Mouse (Mus musculus) limb, embryonic 11.5 days (tissue): ENCODE results near the gene Acot4. TPM values are rescaled to one million over a fixed set of nuclear protein-coding genes. Genes with fewer than 3 reads are reported as not detected.
A peak's percentile ranks its signal among the peaks of the same experiment; 100 is the strongest.
"Not testable (repeated sequence)": the region's sequence is repeated elsewhere in the genome, so short reads cannot be mapped to it uniquely, and the experiment has no call there.

Experiments used
- ATAC-seq: fragments of 200-750 bp; cut with Nextera tagmentation; 2 replicates; pipeline ENCODE4 v1.8.0; 2017; ENCODE audit warnings: low read depth; ENCODE audit not compliant: insufficient number of reproducible peaks, low FRiP score, low TSS enrichment
- DNase-seq: peaks from one replicate; pipeline ENCODE4 v3.0.0-alpha.2; 2015; ENCODE audit warnings: low spot score
- H3K27ac ChIP-seq: fragments of 300-500 bp; sonication (generic); replicated peaks from 2 replicates; pipeline ENCODE4 v1.5.1; 2014; ENCODE audit warnings: low read depth, mild to moderate bottlenecking, low read length
- H3K27me3 ChIP-seq: fragments of 300-500 bp; sonication (generic); 2 replicates; pipeline ENCODE4 v1.6.1; 2014; ENCODE audit warnings: mild to moderate bottlenecking, low read length, mixed read lengths; ENCODE audit not compliant: control insufficient read depth, insufficient read depth
- H3K36me3 ChIP-seq: fragments of 300-500 bp; sonication (generic); 2 replicates; pipeline ENCODE4 v1.6.1; 2014; ENCODE audit warnings: mild to moderate bottlenecking, low read length, moderate library complexity, mixed read lengths; ENCODE audit not compliant: control insufficient read depth, insufficient read depth
- H3K4me1 ChIP-seq: fragments of 300-500 bp; sonication (generic); 2 replicates; pipeline ENCODE4 v1.6.1; 2014; ENCODE audit warnings: low read length, mixed read lengths; ENCODE audit not compliant: control insufficient read depth, insufficient read depth
- H3K4me2 ChIP-seq: fragments of 300-500 bp; sonication (generic); 2 replicates; pipeline ENCODE4 v1.6.1; 2014; ENCODE audit warnings: low read depth, mild to moderate bottlenecking, moderate library complexity; ENCODE audit not compliant: severe bottlenecking
- H3K4me3 ChIP-seq: fragments of 300-500 bp; sonication (generic); 2 replicates; pipeline ENCODE4 v1.5.1; 2014; ENCODE audit warnings: low read depth, low read length
- H3K9ac ChIP-seq: fragments of 300-500 bp; sonication (generic); 2 replicates; pipeline ENCODE4 v1.6.1; 2014; ENCODE audit warnings: mild to moderate bottlenecking, low read length
- H3K9me3 ChIP-seq: fragments of 300-500 bp; sonication (generic); 2 replicates; pipeline ENCODE4 v1.6.1; 2016; ENCODE audit warnings: low read length; ENCODE audit not compliant: control insufficient read depth
- WGBS: fragments of 180-500 bp; shearing (Covaris S2); extraction: QIAGEN DNeasy Blood & Tissue Kit; methylation state at CpG from one replicate; pipeline ENCODE4 v1.1.7; 2014; 5-methylcytosine and 5-hydroxymethylcytosine counted together
- polyA plus RNA-seq: library from polyadenylated mRNA; unstranded; fragments of >200 nt; fragmentation: Nextera tagmentation; extraction: Ambion mirVana; gene quantifications from 2 replicates; pipeline ENCODE4 v1.2.1, GENCODE M21; 2014

Gene Acot4
- polyA plus RNA-seq, 1 experiment from 2014 or later, result 0.08 TPM

GRCm38 (mm10) chr12:84008729-84009128 is 29.4 kb upstream of the Acot4 start:
- no peaks in the 10 kb centered on the region for H3K9me3 ChIP-seq
- no peak overlapping the region for H3K27ac ChIP-seq
- no peaks in the 10 kb centered on the region for H3K27me3 ChIP-seq
- ATAC-seq (no peak), DNase-seq (no peak)
- peaks cover 3% of the 10 kb centered on the region; the same call in 1 of the 2 replicates for H3K4me1 ChIP-seq
- H3K36me3 ChIP-seq, result no peaks in the 10 kb centered on the region
- peak overlapping the region; percentile 42 for H3K4me2 ChIP-seq
- H3K9ac ChIP-seq, result peak overlapping the region; percentile 67
- no peak overlapping the region for H3K4me3 ChIP-seq
- 80% methylated on average over 8 of the region's 8 CpGs for WGBS

- Histone ChIP-seq H3K4me3 (peak within 1 kb of the TSS; percentile 35), H3K9ac (peak within 1 kb of the TSS; percentile 67), H3K4me2 (peak within 1 kb of the TSS; percentile 42)
- not testable (repeated sequence) for H3K4me1 ChIP-seq, H3K9me3 ChIP-seq, H3K36me3 ChIP-seq, H3K27me3 ChIP-seq, H3K27ac ChIP-seq
- ATAC-seq (peak; percentile 94; the same call in 1 of the 2 replicates), DNase-seq (peak; percentile 77)
- WGBS, result 2% methylated on average over 53 of the region's 70 CpGs
These were observed 28.8 kb upstream of the Acot4 start, which contains the start of gene Acot1 for GRCm38 (mm10) chr12:84009171-84009965. Gene Acot1, plus strand, starts transcription at chr12:84009490.

- Histone ChIP-seq H3K4me3 (no peak overlapping the region), H3K9ac (no peak overlapping the region), H3K27me3 (no peaks in the 10 kb centered on the region), H3K36me3 (no peaks in the 10 kb centered on the region), H3K27ac (no peak overlapping the region), H3K9me3 (no peaks in the 10 kb centered on the region), H3K4me2 (no peak overlapping the region; the same call in 1 of the 2 replicates), H3K4me1 (peaks cover 3% of the 10 kb centered on the region; the same call in 1 of the 2 replicates)
- 71% methylated on average over 3 of the region's 3 CpGs for WGBS
- no peak for ATAC-seq
- DNase-seq, result no peak
These were observed 28.0 kb upstream of the Acot4 start for GRCm38 (mm10) chr12:84010201-84010600.

GRCm38 (mm10) chr12:84011251-84012040 is 26.7 kb upstream of the Acot4 start:
- Histone ChIP-seq H3K27me3 (no peaks in the 10 kb centered on the region), H3K9ac (no peak overlapping the region), H3K36me3 (no peaks in the 10 kb centered on the region), H3K4me1 (peaks cover 3% of the 10 kb centered on the region; the same call in 1 of the 2 replicates), H3K27ac (no peak overlapping the region), H3K9me3 (no peaks in the 10 kb centered on the region), H3K4me3 (no peak overlapping the region), H3K4me2 (no peak overlapping the region)
- 66% methylated on average over 12 of the region's 12 CpGs for WGBS
- DNase-seq, result peak; percentile 35
- ATAC-seq, result no peak

- WGBS, result 80% methylated on average over 6 of the region's 6 CpGs
- DNase-seq, result no peak
- ATAC-seq, result no peak
- H3K4me2 ChIP-seq, result no peak overlapping the region
- no peaks in the 10 kb centered on the region for H3K36me3 ChIP-seq
- no peak overlapping the region for H3K27ac ChIP-seq
- H3K27me3 ChIP-seq, result no peaks in the 10 kb centered on the region
- H3K4me1 ChIP-seq, result peaks cover 3% of the 10 kb centered on the region; the same call in 1 of the 2 replicates
- H3K4me3 ChIP-seq, result no peak overlapping the region
- H3K9me3 ChIP-seq, result no peaks in the 10 kb centered on the region
- H3K9ac ChIP-seq, result no peak overlapping the region
These were observed 25.0 kb upstream of the Acot4 start for GRCm38 (mm10) chr12:84013130-84013529.

- Histone ChIP-seq H3K36me3 (no peaks in the 10 kb centered on the region), H3K27me3 (no peaks in the 10 kb centered on the region), H3K9ac (no peak overlapping the region), H3K4me1 (peaks cover 3% of the 10 kb centered on the region; the same call in 1 of the 2 replicates), H3K27ac (no peak overlapping the region), H3K4me3 (no peak overlapping the region), H3K9me3 (no peaks in the 10 kb centered on the region), H3K4me2 (no peak overlapping the region)
- no peak for ATAC-seq
- DNase-seq, result no peak
- WGBS, result 95% methylated on average over 7 of the region's 7 CpGs
These were observed 24.5 kb upstream of the Acot4 start for GRCm38 (mm10) chr12:84013701-84014100.

- not testable (repeated sequence) for H3K27ac ChIP-seq, H3K9me3 ChIP-seq, H3K4me3 ChIP-seq, H3K4me1 ChIP-seq, H3K27me3 ChIP-seq, ATAC-seq, H3K4me2 ChIP-seq, DNase-seq, H3K9ac ChIP-seq, H3K36me3 ChIP-seq
- 84% methylated on average over 7 of the region's 7 CpGs for WGBS
These were observed 17.7 kb upstream of the Acot4 start for GRCm38 (mm10) chr12:84020528-84020927.

- not testable (repeated sequence) for H3K4me2 ChIP-seq, H3K9me3 ChIP-seq, ATAC-seq, H3K36me3 ChIP-seq, H3K27me3 ChIP-seq, H3K4me3 ChIP-seq, DNase-seq, H3K4me1 ChIP-seq, H3K9ac ChIP-seq, H3K27ac ChIP-seq
- 90% methylated on average over 4 of the region's 4 CpGs for WGBS
These were observed 15.9 kb upstream of the Acot4 start for GRCm38 (mm10) chr12:84022266-84022665.
